Mouse (Mus musculus): ENCODE measurements around the gene Pxdn. TPM values are rescaled to one million over a fixed set of nuclear protein-coding genes. Genes with fewer than 3 reads are reported as not detected.

The Pxdn gene
- under 1 TPM in 1 of 2 experiments, not detected in 1; 0.18 TPM for polyA plus RNA-seq (2017; shearing (Covaris generic))

GRCm38 (mm10) chr12:29937308-29937707, at the start of gene Pxdn:
TSS of gene Pxdn (plus strand) at chr12:29937608.

Other genes starting within 250 kb of the Pxdn start
- gene Tpo, start 195.0 kb downstream of the Pxdn start, polyA plus RNA-seq (2017; shearing (Covaris generic)): under 1 TPM in 1 of 2 experiments, not detected in 1; 0.18 TPM

Measured in activated CD4-positive, CD25-positive, alpha-beta regulatory T cell (primary cell).